Mouse (Mus musculus) liver (tissue): ENCODE results near the gene Dnase1.
"Not testable (repeated sequence)": the region's sequence is repeated elsewhere in the genome, so short reads cannot be mapped to it uniquely, and the experiment has no call there.

ENCODE experiments used
- DNase-seq: peaks from one replicate; pipeline ENCODE4 v3.0.0-alpha.2; 2020; ENCODE audit warnings: mixed read lengths

The Dnase1 gene

DNA sequence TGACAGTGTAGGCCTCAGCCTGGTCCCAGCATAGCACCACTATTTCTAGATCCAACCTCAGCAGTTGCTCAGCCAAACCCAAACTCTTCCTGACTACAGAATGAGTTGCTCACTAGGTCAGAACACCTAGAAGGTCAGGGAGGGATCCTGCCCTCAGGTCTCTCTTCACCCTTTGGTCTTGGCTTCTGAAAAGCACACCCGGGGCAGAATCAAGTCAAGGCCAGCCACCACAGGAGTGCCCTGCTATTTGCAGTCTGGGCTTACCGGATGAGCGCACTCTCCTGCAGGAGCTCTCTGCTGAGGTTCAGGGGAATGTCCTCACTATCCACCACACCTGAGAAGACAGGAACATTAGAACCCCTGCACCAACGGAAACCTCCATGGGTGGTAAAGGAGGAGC is 15.9 kb downstream of the Dnase1 start:
- DNase-seq: no peak

DNA sequence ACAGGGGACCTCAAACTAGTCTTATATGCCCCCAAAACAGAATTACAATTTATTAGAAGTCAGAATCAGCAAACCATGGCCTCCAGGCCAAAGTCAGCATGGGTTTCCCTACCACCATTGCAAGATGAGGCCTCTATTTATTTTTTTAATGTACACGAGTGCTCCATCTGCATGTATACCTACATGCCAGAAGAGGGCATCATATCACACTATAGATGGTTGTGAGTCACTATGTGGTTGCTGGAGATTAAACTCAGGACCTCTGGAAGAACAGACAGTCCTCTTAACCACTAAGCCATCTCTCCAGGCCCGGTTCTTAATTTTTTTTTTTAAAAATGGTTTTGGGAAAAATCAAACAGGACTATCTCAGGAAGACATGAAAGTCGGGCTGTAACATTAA is 17.1 kb downstream of the Dnase1 start:
- no peak for DNase-seq

DNA sequence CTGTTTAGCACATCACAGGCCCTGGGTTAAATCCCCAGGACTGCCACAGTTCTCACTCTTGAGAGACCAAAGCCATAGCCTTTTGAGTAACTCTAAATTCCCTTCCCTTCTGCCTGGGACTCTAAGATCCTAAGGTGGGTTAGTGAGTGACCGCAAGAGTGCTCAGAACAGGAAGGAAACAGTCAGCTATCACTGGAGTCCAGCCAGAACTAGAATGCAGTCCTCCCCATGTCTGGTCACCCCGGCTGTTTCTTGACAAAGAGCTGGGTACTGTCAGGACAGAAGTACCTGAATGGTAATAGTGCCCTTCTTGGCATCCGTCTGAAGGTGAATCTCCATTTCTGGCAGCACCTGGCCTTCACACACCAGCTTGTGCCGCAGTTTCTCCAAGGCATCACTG is 28.2 kb downstream of the Dnase1 start:
- no peak for DNase-seq

DNA sequence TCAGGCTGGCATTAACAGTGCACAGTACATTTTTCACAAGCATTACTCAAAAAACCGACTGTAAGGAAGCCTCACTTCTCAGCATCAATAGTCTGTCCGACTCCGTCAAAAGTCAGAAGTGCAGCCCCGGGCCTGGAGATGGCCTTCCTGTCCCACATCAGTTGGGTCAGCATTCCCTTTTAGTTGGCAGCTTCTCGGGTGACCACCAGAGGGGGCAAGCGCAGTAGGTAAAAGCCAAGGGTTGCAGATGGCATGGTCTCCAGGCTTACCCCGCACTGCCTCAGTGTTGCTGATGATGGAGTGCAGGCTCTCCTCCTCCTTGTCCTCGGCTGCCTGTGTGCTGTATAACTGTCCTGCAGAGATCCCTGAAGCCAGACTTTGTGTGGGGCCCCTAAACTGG is 31.8 kb downstream of the Dnase1 start:
- peak; percentile 63 for DNase-seq

DNA sequence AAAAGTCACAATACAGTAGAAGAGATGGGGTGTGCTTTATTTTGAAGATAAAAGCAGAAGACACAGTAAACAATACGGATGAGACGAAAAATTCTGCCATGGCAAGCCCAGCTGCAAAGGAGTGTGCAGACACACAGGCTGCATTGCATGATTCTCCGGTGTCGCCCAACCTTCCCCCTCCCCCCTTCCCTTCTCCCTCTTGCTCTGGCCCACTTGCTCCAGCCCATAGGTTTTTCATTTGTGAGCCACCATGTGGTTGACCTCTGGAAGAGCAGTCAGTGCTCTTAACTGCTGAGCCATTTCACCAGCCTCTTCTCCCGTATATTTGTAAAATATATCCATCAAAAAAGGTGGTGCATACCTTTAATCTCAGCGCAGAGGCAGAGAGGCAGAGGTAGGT is 37.6 kb downstream of the Dnase1 start:
- DNase-seq: no peak

DNA sequence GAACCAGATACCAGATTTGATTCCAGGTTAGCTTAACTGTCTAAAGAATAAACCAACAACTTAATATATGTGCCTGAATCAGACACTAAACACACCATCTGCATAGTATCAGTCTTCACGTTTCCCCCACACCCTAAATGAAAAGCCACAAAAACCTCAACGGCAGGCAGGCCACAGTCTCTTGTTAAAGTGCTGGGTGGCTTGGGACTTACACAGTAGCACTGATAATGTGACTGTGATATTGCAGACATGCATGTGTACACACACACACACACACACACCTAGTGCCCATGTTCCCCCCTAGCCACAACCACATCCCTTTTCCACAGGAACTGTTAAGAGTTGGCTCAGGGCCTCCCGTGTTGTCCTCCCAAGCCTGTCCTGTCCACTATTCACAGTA is 38.1 kb downstream of the Dnase1 start:
- DNase-seq: peak; percentile 23

DNA sequence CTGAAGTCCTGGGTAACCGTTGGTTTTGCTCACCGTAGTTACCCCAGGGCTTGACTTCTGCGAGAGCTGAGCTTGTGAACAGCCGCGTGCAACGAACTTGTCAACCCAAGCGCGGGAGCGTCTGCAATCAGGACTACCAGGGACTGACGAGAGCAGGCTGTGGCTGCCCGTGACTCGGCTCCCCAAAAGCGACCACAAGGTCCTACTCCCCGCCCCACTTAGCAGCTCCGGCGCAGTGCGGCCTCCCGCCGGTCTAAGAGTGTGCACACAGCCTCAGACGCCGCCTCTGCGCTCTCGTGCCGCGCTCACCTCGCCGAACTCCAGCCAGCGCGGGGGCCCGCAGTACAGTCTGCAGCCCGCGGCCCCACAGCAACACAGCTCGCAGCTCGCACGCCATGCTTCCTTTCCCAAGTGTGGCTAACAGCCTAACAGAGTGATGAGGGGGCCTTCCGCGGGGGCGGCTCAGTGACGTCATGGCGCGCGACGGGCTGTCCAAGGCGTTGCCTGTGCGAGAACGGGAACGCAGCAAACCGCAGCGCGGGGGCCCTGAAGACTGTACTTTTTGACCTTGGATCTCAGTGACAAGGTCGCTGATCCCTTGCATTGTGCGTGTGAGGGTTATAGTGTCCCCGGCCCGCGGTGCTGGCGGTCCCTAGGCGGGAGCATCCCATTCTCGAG is 40.8 kb downstream of the Dnase1 start, which contains the start of gene Trap1:
Gene Trap1, minus strand, starts transcription at position 444 of the 678 bp plus-strand sequence.
- peak; percentile 93 for DNase-seq

DNA sequence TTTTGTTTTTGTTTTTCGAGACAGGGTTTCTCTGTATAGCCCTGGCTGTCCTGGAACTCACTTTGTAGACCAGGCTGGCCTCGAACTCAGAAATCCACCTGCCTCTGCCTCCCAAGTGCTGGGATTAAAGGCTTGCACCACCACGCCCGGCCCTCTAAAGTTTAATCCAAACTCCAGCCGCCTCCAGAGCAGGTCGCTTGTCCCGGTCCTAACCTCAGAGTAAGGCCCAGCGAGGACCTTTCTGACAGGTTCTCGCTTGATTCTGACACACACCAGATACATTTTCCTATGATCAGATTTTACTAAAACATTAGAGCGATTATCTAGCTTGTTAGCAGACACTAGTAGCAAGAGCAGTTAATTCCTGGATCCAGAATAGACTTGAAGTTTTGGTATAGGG is 41.6 kb downstream of the Dnase1 start:
- not testable (repeated sequence) for DNase-seq

DNA sequence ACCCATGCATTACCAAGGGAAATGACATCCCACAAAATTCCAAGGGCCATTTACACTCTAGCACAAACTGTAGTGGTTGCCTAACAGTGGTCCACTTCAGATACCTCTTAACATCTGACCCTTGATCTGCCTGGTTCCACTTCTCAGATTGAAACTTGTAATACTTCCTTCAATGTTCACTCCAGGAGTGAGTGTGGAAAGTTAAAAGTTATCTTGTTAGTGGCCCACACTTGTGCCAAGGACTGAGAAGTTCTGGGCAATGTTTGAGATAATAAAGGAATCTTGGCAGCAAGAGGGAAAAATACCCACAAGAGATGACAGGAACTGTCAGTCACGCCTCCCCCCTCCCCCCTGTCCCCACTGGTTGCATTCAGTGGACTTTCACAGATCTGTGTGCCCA is 42.9 kb downstream of the Dnase1 start:
- DNase-seq: no peak

DNA sequence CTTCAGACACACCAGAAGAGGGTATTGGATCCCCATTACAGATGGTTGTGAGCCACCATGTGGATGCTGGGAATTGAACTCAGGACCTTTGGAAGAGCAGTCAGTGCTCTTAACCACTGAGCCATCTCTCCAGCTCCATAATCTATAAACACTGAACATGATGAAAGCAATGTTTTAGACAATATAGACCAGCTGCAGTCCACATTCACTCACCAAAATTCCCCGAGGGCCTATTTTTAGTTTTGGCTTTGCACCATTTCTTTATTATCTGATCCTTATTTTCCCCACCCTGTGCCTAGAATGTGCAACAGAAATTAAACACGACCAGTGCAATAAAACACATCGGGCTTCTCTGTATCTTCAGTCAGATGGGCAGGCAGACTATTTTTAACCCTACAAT is 43.7 kb downstream of the Dnase1 start:
- DNase-seq: not testable (repeated sequence)

DNA sequence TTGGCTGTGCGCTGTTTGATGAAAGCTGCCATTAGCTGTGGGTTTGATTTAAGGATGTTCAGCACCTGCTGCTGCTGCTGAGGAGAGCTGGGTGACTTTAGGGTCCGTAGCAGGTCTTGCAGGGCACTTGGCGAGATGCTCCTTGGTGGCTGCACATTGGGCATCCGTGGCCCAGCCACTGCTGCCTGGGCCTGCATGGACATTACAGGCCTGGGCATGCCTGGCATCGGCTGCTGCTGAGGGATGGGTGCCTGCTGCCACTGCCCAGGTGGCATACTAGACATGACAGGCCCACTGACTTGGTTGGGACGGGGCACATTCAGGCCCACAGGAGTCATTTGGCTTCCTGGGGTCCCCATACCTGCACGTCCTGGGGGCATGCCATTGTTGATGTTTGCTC is 48.3 kb downstream of the Dnase1 start:
- no peak for DNase-seq

DNA sequence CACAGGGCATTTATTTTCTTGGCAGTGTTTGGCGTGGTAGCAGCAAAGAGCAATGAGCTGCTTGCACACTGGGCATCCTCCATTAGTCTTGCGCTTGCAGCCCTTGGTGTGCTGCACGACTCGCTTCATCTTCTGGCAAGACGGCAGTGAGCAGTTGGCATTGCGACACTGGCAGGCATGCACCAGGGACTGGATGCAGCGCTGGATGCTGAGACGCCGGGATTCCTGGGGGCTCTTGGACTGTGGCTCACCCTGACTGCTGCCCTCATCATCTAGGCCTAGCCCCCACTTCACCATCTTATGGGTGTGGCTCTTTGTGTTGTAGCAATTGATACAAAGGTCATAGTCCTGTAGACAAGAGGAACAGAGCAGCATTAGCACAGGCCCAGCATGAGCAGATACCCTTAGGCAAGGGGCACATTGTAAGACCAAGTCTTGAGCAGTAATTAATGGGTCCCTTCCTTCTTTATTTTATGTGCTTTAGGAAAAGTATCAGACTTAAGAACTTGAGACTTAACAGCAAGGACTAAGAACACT is 49.2 kb downstream of the Dnase1 start:
- DNase-seq: no peak

DNA sequence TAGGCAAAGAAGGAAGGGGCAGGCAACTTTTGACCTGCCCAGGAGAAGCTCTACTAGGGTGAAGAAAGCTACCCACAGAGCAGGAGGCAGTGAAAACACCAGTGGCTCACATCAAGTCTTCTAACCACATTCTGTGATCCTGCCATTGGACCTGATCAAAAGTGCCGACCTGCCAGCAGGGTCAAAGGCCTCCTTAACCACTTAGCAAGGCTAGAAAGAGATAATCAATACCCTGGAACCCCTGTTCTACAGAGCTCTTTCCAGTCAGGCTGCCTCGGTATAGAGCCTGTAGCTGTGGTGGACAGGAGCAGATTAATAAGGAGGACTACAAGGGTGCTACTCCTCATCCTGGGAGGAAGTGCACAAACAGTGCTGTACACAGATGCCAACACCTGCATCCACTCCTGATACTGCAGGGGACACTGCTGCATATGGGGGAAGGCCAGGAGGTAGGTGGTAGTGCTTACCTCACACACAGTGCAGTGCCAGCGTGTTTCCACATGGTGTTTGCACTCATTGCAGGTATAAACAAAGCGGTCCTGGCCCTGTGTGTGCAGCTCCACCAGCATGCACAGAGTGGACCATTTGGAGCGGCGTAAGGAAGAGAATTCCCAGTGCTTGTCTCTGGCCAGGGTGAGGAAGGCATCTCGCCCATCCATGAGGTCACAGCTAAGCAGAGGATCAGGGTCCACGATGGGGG is 50.6 kb downstream of the Dnase1 start:
- DNase-seq: no peak
